Mouse (Mus musculus) regulatory T cell (primary cell): ENCODE results near the gene Ptger1.

Source experiments
- in situ Hi-C: fragments of 300-600 bp; cut with MboI, MseI; formaldehyde crosslinking; loops from one replicate; pipeline ENCODE4 v1.15.1; 2025; ENCODE audit warnings: high pct_unique_total_duplicates

Ptger1 gene

GRCm38 (mm10) chr8:83665969-83666865, at the start of gene Ptger1:
TSS of gene Ptger1 (plus strand) at chr8:83666678.
- in situ Hi-C loops: no loop called here

- in situ Hi-C loops: no loop called here
Observed at GRCm38 (mm10) chr8:83617111-83617510, 49.4 kb upstream of the Ptger1 start.

- in situ Hi-C loops: no loop called here
Observed at GRCm38 (mm10) chr8:83618566-83618965, 47.9 kb upstream of the Ptger1 start.

- in situ Hi-C loops: no loop called here
Observed at GRCm38 (mm10) chr8:83619568-83620285, 46.8 kb upstream of the Ptger1 start.

- in situ Hi-C loops: no loop called here
Observed at GRCm38 (mm10) chr8:83621691-83622388, 44.6 kb upstream of the Ptger1 start.

- in situ Hi-C loops: no loop called here
Observed at GRCm38 (mm10) chr8:83622389-83622989, 44.0 kb upstream of the Ptger1 start.

- in situ Hi-C loops: no loop called here
Observed at GRCm38 (mm10) chr8:83623549-83623948, 42.9 kb upstream of the Ptger1 start.

- in situ Hi-C loops: no loop called here
Observed at GRCm38 (mm10) chr8:83624739-83625138, 41.7 kb upstream of the Ptger1 start.

- in situ Hi-C loops: no loop called here
Observed at GRCm38 (mm10) chr8:83625676-83626299, 40.7 kb upstream of the Ptger1 start.

GRCm38 (mm10) chr8:83632083-83632707, 34.3 kb upstream of the Ptger1 start:
- in situ Hi-C loops: no loop called here

GRCm38 (mm10) chr8:83638856-83639255, 27.6 kb upstream of the Ptger1 start:
- in situ Hi-C loops: no loop called here

- in situ Hi-C loops: no loop called here
Observed at GRCm38 (mm10) chr8:83639649-83640048, 26.8 kb upstream of the Ptger1 start.

GRCm38 (mm10) chr8:83647511-83647910, 19.0 kb upstream of the Ptger1 start:
- in situ Hi-C loops: no loop called here

GRCm38 (mm10) chr8:83648031-83648430, 18.4 kb upstream of the Ptger1 start:
- in situ Hi-C loops: no loop called here

- in situ Hi-C loops: no loop called here
Observed at GRCm38 (mm10) chr8:83649699-83650098, 16.8 kb upstream of the Ptger1 start.

GRCm38 (mm10) chr8:83652030-83652743, 14.3 kb upstream of the Ptger1 start, which contains the start of gene Gipc1:
TSS of gene Gipc1 (plus strand) at chr8:83652677.
- in situ Hi-C loops: no loop called here

- in situ Hi-C loops: no loop called here
Observed at GRCm38 (mm10) chr8:83652744-83653661, 13.5 kb upstream of the Ptger1 start.

- in situ Hi-C loops: no loop called here
Observed at GRCm38 (mm10) chr8:83653662-83654017, 12.8 kb upstream of the Ptger1 start.

GRCm38 (mm10) chr8:83654725-83655124, 11.8 kb upstream of the Ptger1 start:
- in situ Hi-C loops: no loop called here
